Mouse (Mus musculus): ENCODE measurements around the gene Bsnd. TPM values are rescaled to one million over a fixed set of nuclear protein-coding genes. Genes with fewer than 3 reads are reported as not detected.

Bsnd gene
- polyA plus RNA-seq (2012; rRNA removed) = 0.09 TPM in 1 of 2 replicates, not detected in the other

GRCm38 (mm10) chr4:106492116-106492515 is at the start of gene Bsnd:
Gene Bsnd, minus strand, starts transcription at chr4:106492283.

Other genes starting within 250 kb of the Bsnd start
- 4.7 and 6.6 TPM in 2 replicates for gene Usp24, start 176.1 kb downstream of the Bsnd start, polyA plus RNA-seq (2012; rRNA removed)
- gene Pcsk9, start 28.0 kb downstream of the Bsnd start, polyA plus RNA-seq (2012; rRNA removed) = 0.52 and 1.5 TPM in 2 replicates
- gene Dhcr24, start 68.8 kb upstream of the Bsnd start, polyA plus RNA-seq (2012; rRNA removed) = 54.1 and 65.5 TPM in 2 replicates
- gene Lexm, start 125.0 kb upstream of the Bsnd start, polyA plus RNA-seq (2012; rRNA removed) = not detected in 2 replicates
- gene Ttc22, start 130.1 kb upstream of the Bsnd start, polyA plus RNA-seq (2012; rRNA removed) = 20.5 and 29.3 TPM in 2 replicates
- gene Pars2, start 158.8 kb upstream of the Bsnd start, polyA plus RNA-seq (2012; rRNA removed) = 2.9 and 3.0 TPM in 2 replicates
- 12.4 and 14.4 TPM in 2 replicates for gene Ttc4, start 186.7 kb upstream of the Bsnd start, polyA plus RNA-seq (2012; rRNA removed)
- 0.24 and 0.29 TPM in 2 replicates for gene Mroh7, start 238.6 kb upstream of the Bsnd start, polyA plus RNA-seq (2012; rRNA removed)
- 0.30 TPM in 1 of 2 replicates, not detected in the other for gene Fam151a, start 241.6 kb upstream of the Bsnd start, polyA plus RNA-seq (2012; rRNA removed)

Data from stomach, adult 2 months (tissue).